Mouse (Mus musculus) lung, postnatal 0 days (tissue): Measurements from ENCODE around the gene Cdh1.

Experiments
- CTCF ChIP-seq: IDR thresholded peaks from 2 replicates; pipeline ENCODE4 v1.5.1; 2016; ENCODE audit warnings: antibody characterized with exemption, mild to moderate bottlenecking
- EP300 ChIP-seq: IDR thresholded peaks from 2 replicates; pipeline ENCODE4 v1.6.1; 2016; ENCODE audit warnings: antibody characterized with exemption, mild to moderate bottlenecking, control low read depth

DNA sequence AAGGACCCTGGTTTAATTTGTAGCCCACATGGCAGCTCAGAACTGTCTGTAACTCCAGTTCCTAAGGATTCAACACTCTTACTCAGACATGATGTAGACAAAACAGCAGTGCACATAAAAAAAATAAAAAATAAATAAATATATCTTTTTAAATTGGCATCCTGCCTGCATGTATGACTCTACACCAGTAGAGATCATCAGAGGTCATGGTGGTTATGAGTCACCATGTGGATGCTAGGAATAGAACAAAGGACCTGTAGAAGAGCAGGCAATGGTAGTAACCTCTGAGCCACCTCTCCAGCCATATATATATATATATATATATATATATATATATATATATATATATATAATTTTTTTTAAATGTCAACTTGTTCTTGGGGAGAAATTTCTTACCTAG lies 52.9 kb downstream of the Cdh1 start:
- TF ChIP-seq EP300 (no peak), CTCF (no peak)
